Mouse (Mus musculus): Measurements from ENCODE around the gene Tlk2. TPM values are rescaled to one million over a fixed set of nuclear protein-coding genes. Genes with fewer than 3 reads are reported as not detected.

Gene Tlk2
- polyA plus RNA-seq, 1 experiment from 2014 or later, result 18.2 TPM

GRCm38 (mm10) chr11:105283016-105283415, 104.4 kb downstream of the Tlk2 start:
- Histone ChIP-seq H3K9ac (ENCODE audit: low read depth, low read length) (no peak overlapping the region), H3K4me1 (replicated peaks; ENCODE audit: control insufficient read depth, insufficient read depth, low read length) (no peaks in the 10 kb centered on the region), H3K4me3 (ENCODE audit: low read depth, low read length) (no peak overlapping the region), H3K9me3 (ENCODE audit: control insufficient read depth, low read length) (no peaks in the 10 kb centered on the region), H3K4me2 (no peak overlapping the region), H3K27me3 (replicated peaks; ENCODE audit: control insufficient read depth, insufficient read depth, low read length) (no peaks in the 10 kb centered on the region), H3K36me3 (ENCODE audit: control insufficient read depth, insufficient read depth, low read length) (peaks cover 13% of the 10 kb centered on the region), H3K27ac (ENCODE audit: low read depth, low read length) (no peak overlapping the region)
- DNase-seq (ENCODE audit: low spot score), result no peak
- 94% methylated on average over 9 of the region's 9 CpGs for WGBS
- ATAC-seq (replicated peaks; ENCODE audit: low FRiP score), result no peak

GRCm38 (mm10) chr11:105285720-105286119, 107.1 kb downstream of the Tlk2 start:
- Histone ChIP-seq H3K27ac (ENCODE audit: low read depth, low read length) (no peak overlapping the region), H3K4me1 (replicated peaks; ENCODE audit: control insufficient read depth, insufficient read depth, low read length) (no peaks in the 10 kb centered on the region)

GRCm38 (mm10) chr11:105289403-105289802, 110.8 kb downstream of the Tlk2 start:
- no peak overlapping the region for H3K4me2 ChIP-seq
- WGBS, result 67% methylated on average over 3 of the region's 3 CpGs
- no peak overlapping the region for H3K4me3 ChIP-seq (ENCODE audit: low read depth, low read length)
- no peak for DNase-seq (ENCODE audit: low spot score)
- H3K9ac ChIP-seq (ENCODE audit: low read depth, low read length), result no peak overlapping the region
- no peak for ATAC-seq (replicated peaks; ENCODE audit: low FRiP score)
- H3K4me1 ChIP-seq (replicated peaks; ENCODE audit: control insufficient read depth, insufficient read depth, low read length), result peaks cover 10% of the 10 kb centered on the region
- no peaks in the 10 kb centered on the region for H3K9me3 ChIP-seq (ENCODE audit: control insufficient read depth, low read length)
- peaks cover 37% of the 10 kb centered on the region for H3K27me3 ChIP-seq (replicated peaks; ENCODE audit: control insufficient read depth, insufficient read depth, low read length)
- no peaks in the 10 kb centered on the region; the same call in 1 of the 2 replicates for H3K36me3 ChIP-seq (ENCODE audit: control insufficient read depth, insufficient read depth, low read length)
- H3K27ac ChIP-seq (ENCODE audit: low read depth, low read length), result no peak overlapping the region

More at GRCm38 (mm10) chr11:105285720-105286119, 107.1 kb downstream of the Tlk2 start:
- DNase-seq (ENCODE audit: low spot score) (no peak), ATAC-seq (replicated peaks; ENCODE audit: low FRiP score) (no peak)
- 70% methylated on average over 3 of the region's 3 CpGs for WGBS
- H3K4me2 ChIP-seq, result no peak overlapping the region
- peaks cover 10% of the 10 kb centered on the region for H3K36me3 ChIP-seq (ENCODE audit: control insufficient read depth, insufficient read depth, low read length)
- H3K4me3 ChIP-seq (ENCODE audit: low read depth, low read length), result no peak overlapping the region
- peaks cover under 1% of the 10 kb centered on the region for H3K27me3 ChIP-seq (replicated peaks; ENCODE audit: control insufficient read depth, insufficient read depth, low read length)
- H3K9me3 ChIP-seq (ENCODE audit: control insufficient read depth, low read length), result no peaks in the 10 kb centered on the region
- no peak overlapping the region for H3K9ac ChIP-seq (ENCODE audit: low read depth, low read length)

GRCm38 (mm10) chr11:105291681-105292123, 113.1 kb downstream of the Tlk2 start:
- Histone ChIP-seq H3K4me1 (replicated peaks; ENCODE audit: control insufficient read depth, insufficient read depth, low read length) (peaks cover 10% of the 10 kb centered on the region), H3K9ac (ENCODE audit: low read depth, low read length) (no peak overlapping the region), H3K36me3 (ENCODE audit: control insufficient read depth, insufficient read depth, low read length) (no peaks in the 10 kb centered on the region), H3K4me3 (ENCODE audit: low read depth, low read length) (peak overlapping the region; percentile 56), H3K27me3 (replicated peaks; ENCODE audit: control insufficient read depth, insufficient read depth, low read length) (peaks cover 42% of the 10 kb centered on the region), H3K4me2 (peak overlapping the region; percentile 70), H3K9me3 (ENCODE audit: control insufficient read depth, low read length) (no peaks in the 10 kb centered on the region), H3K27ac (ENCODE audit: low read depth, low read length) (peak overlapping the region; percentile 71; the same call in 1 of the 2 replicates)
- ATAC-seq (replicated peaks; ENCODE audit: low FRiP score) (no peak), DNase-seq (ENCODE audit: low spot score) (peak; percentile 53)
- WGBS, result 14% methylated on average over 10 of the region's 10 CpGs

DNA sequence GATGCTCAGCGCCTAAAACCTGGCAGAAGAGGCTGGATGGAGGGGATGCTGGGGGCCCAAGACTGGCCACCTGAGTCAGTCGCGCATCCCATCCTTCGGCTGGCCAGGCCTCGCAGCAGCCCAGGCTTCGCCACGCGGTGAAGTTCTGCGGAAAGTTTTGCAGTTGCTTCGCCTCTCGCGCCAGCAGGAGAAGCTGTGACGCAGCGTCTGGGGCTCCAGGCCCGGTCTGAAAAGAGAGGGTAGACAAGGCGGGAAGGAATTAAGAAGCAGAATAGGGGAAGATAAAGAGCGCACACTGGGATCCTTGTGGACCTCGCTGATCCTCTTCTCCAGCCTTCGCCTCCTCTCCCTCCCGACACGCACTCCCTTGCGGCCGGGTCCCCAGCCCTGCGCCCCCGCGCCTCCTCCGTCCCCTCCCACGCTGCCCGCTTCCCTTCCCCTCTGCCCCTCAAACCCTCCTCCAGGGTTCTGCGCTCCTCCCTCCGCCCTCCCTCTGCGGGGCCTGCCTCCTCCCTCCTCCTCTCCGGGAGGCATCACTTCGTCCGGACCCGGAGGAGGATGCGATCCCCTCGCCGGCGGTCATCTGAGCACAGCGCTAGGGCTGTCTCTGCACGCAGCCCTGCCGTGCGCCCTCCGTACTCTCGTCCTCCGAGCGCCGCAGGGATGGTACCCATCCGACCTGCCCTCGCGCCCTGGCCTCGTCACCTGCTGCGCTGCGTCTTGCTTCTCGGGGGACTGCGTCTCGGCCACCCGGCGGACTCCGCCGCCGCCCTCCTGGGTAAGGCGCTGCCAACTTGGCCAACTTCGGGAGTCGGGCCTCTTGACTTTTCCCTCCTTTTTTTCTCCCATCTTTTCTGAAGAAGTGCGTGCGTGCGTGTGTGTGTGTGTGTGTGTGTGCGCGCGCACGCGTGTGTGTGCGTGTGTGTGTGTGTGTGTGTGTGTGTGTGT, 113.8 kb downstream of the Tlk2 start, which contains the start of gene Mrc2:
Gene Mrc2 (plus strand): TSS at position 520 of the 948 bp plus-strand sequence.
- H3K9me3 ChIP-seq (ENCODE audit: control insufficient read depth, low read length), result no peaks in the 10 kb centered on the region
- peak within 1 kb of the TSS; percentile 56 for H3K4me3 ChIP-seq (ENCODE audit: low read depth, low read length)
- no peaks in the 10 kb centered on the region; the same call in 1 of the 2 replicates for H3K36me3 ChIP-seq (ENCODE audit: control insufficient read depth, insufficient read depth, low read length)
- WGBS, result under 1% methylated on average over 74 of the region's 75 CpGs
- peaks cover 42% of the 10 kb centered on the region for H3K27me3 ChIP-seq (replicated peaks; ENCODE audit: control insufficient read depth, insufficient read depth, low read length)
- DNase-seq (ENCODE audit: low spot score) (peak; percentile 68), ATAC-seq (replicated peaks; ENCODE audit: low FRiP score) (peak; percentile 60)
- peaks cover 10% of the 10 kb centered on the region for H3K4me1 ChIP-seq (replicated peaks; ENCODE audit: control insufficient read depth, insufficient read depth, low read length)
- H3K4me2 ChIP-seq, result peak within 1 kb of the TSS; percentile 70
- peak within 1 kb of the TSS; percentile 56 for H3K9ac ChIP-seq (ENCODE audit: low read depth, low read length)
- H3K27ac ChIP-seq (ENCODE audit: low read depth, low read length), result peak within 1 kb of the TSS; percentile 71

GRCm38 (mm10) chr11:105293101-105293581, 114.5 kb downstream of the Tlk2 start:
- Histone ChIP-seq H3K4me1 (replicated peaks; ENCODE audit: control insufficient read depth, insufficient read depth, low read length) (peaks cover 10% of the 10 kb centered on the region), H3K4me3 (ENCODE audit: low read depth, low read length) (peak overlapping the region; percentile 56), H3K27me3 (replicated peaks; ENCODE audit: control insufficient read depth, insufficient read depth, low read length) (peaks cover 42% of the 10 kb centered on the region), H3K27ac (ENCODE audit: low read depth, low read length) (no peak overlapping the region), H3K4me2 (peak overlapping the region; percentile 70), H3K9ac (ENCODE audit: low read depth, low read length) (peak overlapping the region; percentile 56; the same call in 1 of the 2 replicates), H3K36me3 (ENCODE audit: control insufficient read depth, insufficient read depth, low read length) (peaks cover 3% of the 10 kb centered on the region; the same call in 1 of the 2 replicates), H3K9me3 (ENCODE audit: control insufficient read depth, low read length) (no peaks in the 10 kb centered on the region)
- WGBS, result 3% methylated on average over 24 of the region's 26 CpGs
- DNase-seq (ENCODE audit: low spot score), result peak; percentile 68
- ATAC-seq (replicated peaks; ENCODE audit: low FRiP score), result no peak

- Histone ChIP-seq H3K9me3 (ENCODE audit: control insufficient read depth, low read length) (no peaks in the 10 kb centered on the region), H3K9ac (ENCODE audit: low read depth, low read length) (no peak overlapping the region), H3K36me3 (ENCODE audit: control insufficient read depth, insufficient read depth, low read length) (peaks cover 3% of the 10 kb centered on the region; the same call in 1 of the 2 replicates), H3K27me3 (replicated peaks; ENCODE audit: control insufficient read depth, insufficient read depth, low read length) (peaks cover 42% of the 10 kb centered on the region), H3K4me1 (replicated peaks; ENCODE audit: control insufficient read depth, insufficient read depth, low read length) (peaks cover 10% of the 10 kb centered on the region), H3K4me3 (ENCODE audit: low read depth, low read length) (peak overlapping the region; percentile 56), H3K4me2 (peak overlapping the region; percentile 70), H3K27ac (ENCODE audit: low read depth, low read length) (no peak overlapping the region)
- ATAC-seq (replicated peaks; ENCODE audit: low FRiP score) (no peak), DNase-seq (ENCODE audit: low spot score) (no peak)
- 15% methylated on average over 9 of the region's 9 CpGs for WGBS
Observed at GRCm38 (mm10) chr11:105293901-105294494, 115.4 kb downstream of the Tlk2 start.

- Histone ChIP-seq H3K4me1 (replicated peaks; ENCODE audit: control insufficient read depth, insufficient read depth, low read length) (peaks cover 10% of the 10 kb centered on the region), H3K27ac (ENCODE audit: low read depth, low read length) (no peak overlapping the region), H3K27me3 (replicated peaks; ENCODE audit: control insufficient read depth, insufficient read depth, low read length) (peaks cover 38% of the 10 kb centered on the region), H3K9me3 (ENCODE audit: control insufficient read depth, low read length) (no peaks in the 10 kb centered on the region), H3K36me3 (ENCODE audit: control insufficient read depth, insufficient read depth, low read length) (peaks cover 3% of the 10 kb centered on the region; the same call in 1 of the 2 replicates), H3K9ac (ENCODE audit: low read depth, low read length) (no peak overlapping the region), H3K4me3 (ENCODE audit: low read depth, low read length) (no peak overlapping the region), H3K4me2 (no peak overlapping the region)
- no peak for DNase-seq (ENCODE audit: low spot score)
- WGBS, result 76% methylated on average over 10 of the region's 10 CpGs
- ATAC-seq (replicated peaks; ENCODE audit: low FRiP score), result no peak
Observed at GRCm38 (mm10) chr11:105296084-105296483, 117.5 kb downstream of the Tlk2 start.

Measured in liver, embryonic 11.5 days (tissue).